Mouse (Mus musculus) cerebellum, adult 11 months (tissue): ENCODE measurements around the gene Obox2.
"Not testable (repeated sequence)": the region's sequence is repeated elsewhere in the genome, so short reads cannot be mapped to it uniquely, and the experiment has no call there.

Experiments used
- DNase-seq: peaks from one replicate; pipeline ENCODE4 v3.0.0; 2022

Gene Obox2

GRCm38 (mm10) chr7:15388421-15388998, at the start of gene Obox2, which contains the start of gene Obox1:
Obox2 (plus strand) TSS chr7:15388721.
Obox1 (plus strand) TSS chr7:15388948.
- not testable (repeated sequence) for DNase-seq

DNA sequence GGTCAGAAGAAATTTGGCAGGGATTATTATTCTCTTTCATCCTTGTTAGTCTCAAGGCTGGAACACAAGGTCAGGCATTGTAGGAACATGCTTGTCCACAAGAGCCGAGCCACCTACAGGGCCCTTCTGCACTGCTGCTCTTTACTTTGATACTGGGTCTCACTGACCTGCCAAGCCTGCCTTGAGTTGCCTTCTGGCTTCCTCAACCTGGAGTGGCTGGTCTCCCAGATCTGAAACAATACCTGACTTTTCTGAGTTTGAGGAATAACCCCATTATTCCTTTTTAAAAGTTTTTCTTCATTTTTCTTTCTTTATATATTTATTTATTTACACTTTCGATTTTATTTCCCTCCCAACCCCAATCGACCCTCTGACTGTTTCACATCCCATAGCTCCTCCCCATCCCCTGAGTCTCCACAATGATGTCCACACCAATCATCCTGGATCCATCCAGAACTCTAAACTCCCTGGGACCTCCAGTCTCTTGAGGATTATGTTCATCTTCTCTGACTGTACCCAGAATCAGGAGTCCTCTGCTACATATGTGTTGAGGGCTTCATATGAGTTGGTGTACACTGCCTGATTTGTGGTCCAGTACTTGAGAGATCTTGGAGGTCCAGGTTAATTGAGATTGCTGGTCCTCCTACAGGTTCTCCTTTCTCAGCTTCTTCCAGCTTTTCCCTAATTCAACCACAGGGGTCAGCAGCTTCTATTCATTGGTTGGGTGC, 10.8 kb downstream of the Obox2 start:
- DNase-seq = not testable (repeated sequence)

DNA sequence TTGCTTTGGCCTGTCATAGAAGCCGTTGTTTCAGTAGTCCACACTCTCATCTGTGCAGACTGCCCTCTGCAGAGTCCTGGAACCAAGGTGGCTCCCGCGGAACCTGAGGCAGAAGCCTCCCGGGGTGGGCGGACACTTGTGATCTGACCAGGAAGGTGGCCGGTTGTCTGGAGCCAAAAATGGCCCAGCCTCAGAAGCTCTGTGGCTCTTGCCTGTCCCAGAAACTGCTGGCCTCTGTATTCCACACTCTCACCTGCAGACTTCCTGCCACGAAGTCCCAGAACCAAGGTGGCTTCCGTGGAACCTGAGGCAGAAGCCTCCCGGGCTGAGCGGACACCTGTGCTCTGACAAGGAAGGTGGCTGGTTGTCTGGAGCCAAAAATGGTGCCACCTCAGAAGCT, 18.3 kb downstream of the Obox2 start:
- not testable (repeated sequence) for DNase-seq

DNA sequence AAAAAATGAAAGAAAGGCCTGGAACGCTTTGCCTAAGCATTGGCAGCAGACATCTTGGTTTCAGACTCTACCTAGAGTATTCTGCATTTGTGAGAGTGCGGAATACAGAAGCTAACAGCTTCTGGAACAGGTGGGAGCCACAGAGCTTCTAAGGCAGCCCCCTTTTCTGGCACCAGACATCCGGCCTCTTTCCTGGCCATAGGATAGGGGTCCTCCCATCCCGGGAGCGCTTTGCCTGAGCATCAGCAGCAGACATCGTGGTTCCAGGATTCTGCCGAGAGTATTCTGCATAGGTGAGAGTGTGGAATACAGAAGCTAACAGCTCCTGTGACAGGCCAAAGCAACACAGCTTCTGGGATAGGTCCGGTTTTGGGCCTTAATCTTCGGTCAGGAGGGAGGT, 29.5 kb downstream of the Obox2 start:
- DNase-seq = not testable (repeated sequence)

GRCm38 (mm10) chr7:15425537-15425936, 37.0 kb downstream of the Obox2 start:
- not testable (repeated sequence) for DNase-seq
